Mouse (Mus musculus): Measurements from ENCODE around the gene Alcam. TPM values are rescaled to one million over a fixed set of nuclear protein-coding genes. Genes with fewer than 3 reads are reported as not detected.

The Alcam gene
- polyA plus RNA-seq, 1 experiment = 27.7 TPM

GRCm38 (mm10) chr16:52378811-52379597 is 74.9 kb downstream of the Alcam start:
- Histone ChIP-seq H3K36me3 (ENCODE audit: control insufficient read depth, insufficient read depth) (no peaks in the 10 kb centered on the region), H3K79me2 (ENCODE audit: control insufficient read depth, insufficient read depth) (peaks cover 91% of the 10 kb centered on the region), H3ac (ENCODE audit: control insufficient read depth, insufficient read length, low read depth) (no peak overlapping the region), H3K27me3 (ENCODE audit: control insufficient read depth, insufficient read depth, insufficient read length) (no peaks in the 10 kb centered on the region), H3K4me3 (ENCODE audit: insufficient read depth, poor library complexity, severe bottlenecking) (no peak overlapping the region), H3K79me3 (ENCODE audit: low read depth) (peaks cover 42% of the 10 kb centered on the region)
- TF ChIP-seq MYOD1 (IDR thresholded peaks at IDR 0.05; ENCODE audit: control insufficient read depth, insufficient read length, low read depth) = no peak
- no peak for TF ChIP-seq FOSL1 (IDR thresholded peaks at IDR 0.05; ENCODE audit: insufficient read depth, low read length, poor library complexity, severe bottlenecking)
- TF ChIP-seq MAX (IDR thresholded peaks at IDR 0.05) = no peak
- no peak for TF ChIP-seq CEBPB (IDR thresholded peaks at IDR 0.05; ENCODE audit: low read depth)
- no peak for TF ChIP-seq CTCF (IDR thresholded peaks at IDR 0.05; ENCODE audit: control insufficient read depth, insufficient read depth, insufficient read length)

- Histone ChIP-seq H3K79me2 (ENCODE audit: control insufficient read depth, insufficient read depth) (peaks cover 81% of the 10 kb centered on the region), H3K27me3 (ENCODE audit: control insufficient read depth, insufficient read depth, insufficient read length) (no peaks in the 10 kb centered on the region)
- TF ChIP-seq USF1 (IDR thresholded peaks at IDR 0.05; ENCODE audit: low read depth) = no peak
- TF ChIP-seq CEBPB (IDR thresholded peaks at IDR 0.05; ENCODE audit: low read depth) = no peak
- no peak for TF ChIP-seq MYOG (IDR thresholded peaks at IDR 0.05; ENCODE audit: control insufficient read depth, extremely low read depth, insufficient read length)
- TF ChIP-seq MYOD1 (IDR thresholded peaks at IDR 0.05; ENCODE audit: control insufficient read depth, insufficient read length, low read depth) = peak; percentile 74
- TF ChIP-seq FOSL1 (IDR thresholded peaks at IDR 0.05; ENCODE audit: insufficient read depth, low read length, poor library complexity, severe bottlenecking) = peak; percentile 46
Observed at GRCm38 (mm10) chr16:52376827-52377226, 77.0 kb downstream of the Alcam start.

GRCm38 (mm10) chr16:52371956-52372355 is 81.9 kb downstream of the Alcam start:
- no peak overlapping the region for H3K4me3 ChIP-seq (ENCODE audit: insufficient read depth, poor library complexity, severe bottlenecking)
- no peak for TF ChIP-seq FOSL1 (IDR thresholded peaks at IDR 0.05; ENCODE audit: insufficient read depth, low read length, poor library complexity, severe bottlenecking)
- no peak for TF ChIP-seq MYOG (IDR thresholded peaks at IDR 0.05; ENCODE audit: control insufficient read depth, extremely low read depth, insufficient read length)
- no peak for TF ChIP-seq USF1 (IDR thresholded peaks at IDR 0.05; ENCODE audit: low read depth)
- TF ChIP-seq CTCF (IDR thresholded peaks at IDR 0.05; ENCODE audit: control insufficient read depth, insufficient read depth, insufficient read length) = no peak
- no peak for TF ChIP-seq MAX (IDR thresholded peaks at IDR 0.05)
- peak; percentile 20 for TF ChIP-seq CEBPB (IDR thresholded peaks at IDR 0.05; ENCODE audit: low read depth)
- TF ChIP-seq MYOD1 (IDR thresholded peaks at IDR 0.05; ENCODE audit: control insufficient read depth, insufficient read length, low read depth) = no peak

More at GRCm38 (mm10) chr16:52376827-52377226, 77.0 kb downstream of the Alcam start:
- peaks cover 43% of the 10 kb centered on the region for H3K79me3 ChIP-seq (ENCODE audit: low read depth)
- H3K36me3 ChIP-seq (ENCODE audit: control insufficient read depth, insufficient read depth) = no peaks in the 10 kb centered on the region
- H3K4me3 ChIP-seq (ENCODE audit: insufficient read depth, poor library complexity, severe bottlenecking) = no peak overlapping the region
- H3ac ChIP-seq (ENCODE audit: control insufficient read depth, insufficient read length, low read depth) = no peak overlapping the region

GRCm38 (mm10) chr16:52368521-52368920 is 85.4 kb downstream of the Alcam start:
- peaks cover 46% of the 10 kb centered on the region for H3K79me2 ChIP-seq (ENCODE audit: control insufficient read depth, insufficient read depth)
- no peak overlapping the region for H3ac ChIP-seq (ENCODE audit: control insufficient read depth, insufficient read length, low read depth)
- peaks cover 4% of the 10 kb centered on the region for H3K36me3 ChIP-seq (ENCODE audit: control insufficient read depth, insufficient read depth)
- no peaks in the 10 kb centered on the region for H3K27me3 ChIP-seq (ENCODE audit: control insufficient read depth, insufficient read depth, insufficient read length)
- TF ChIP-seq USF1 (IDR thresholded peaks at IDR 0.05; ENCODE audit: low read depth) = no peak
- TF ChIP-seq MAX (IDR thresholded peaks at IDR 0.05) = no peak
- TF ChIP-seq MYOD1 (IDR thresholded peaks at IDR 0.05; ENCODE audit: control insufficient read depth, insufficient read length, low read depth) = no peak
- TF ChIP-seq CTCF (IDR thresholded peaks at IDR 0.05; ENCODE audit: control insufficient read depth, insufficient read depth, insufficient read length) = no peak
- TF ChIP-seq FOSL1 (IDR thresholded peaks at IDR 0.05; ENCODE audit: insufficient read depth, low read length, poor library complexity, severe bottlenecking) = no peak
- no peak for TF ChIP-seq MYOG (IDR thresholded peaks at IDR 0.05; ENCODE audit: control insufficient read depth, extremely low read depth, insufficient read length)
- no peak for TF ChIP-seq CEBPB (IDR thresholded peaks at IDR 0.05; ENCODE audit: low read depth)
- H3K79me3 ChIP-seq (ENCODE audit: low read depth) = peaks cover 37% of the 10 kb centered on the region
- no peak overlapping the region for H3K4me3 ChIP-seq (ENCODE audit: insufficient read depth, poor library complexity, severe bottlenecking)

More at GRCm38 (mm10) chr16:52371956-52372355, 81.9 kb downstream of the Alcam start:
- Histone ChIP-seq H3K79me3 (ENCODE audit: low read depth) (peaks cover 35% of the 10 kb centered on the region), H3K79me2 (ENCODE audit: control insufficient read depth, insufficient read depth) (peaks cover 59% of the 10 kb centered on the region), H3K36me3 (ENCODE audit: control insufficient read depth, insufficient read depth) (no peaks in the 10 kb centered on the region), H3ac (ENCODE audit: control insufficient read depth, insufficient read length, low read depth) (no peak overlapping the region), H3K27me3 (ENCODE audit: control insufficient read depth, insufficient read depth, insufficient read length) (no peaks in the 10 kb centered on the region)

GRCm38 (mm10) chr16:52366915-52367314 is 87.0 kb downstream of the Alcam start:
- no peak overlapping the region for H3K4me3 ChIP-seq (ENCODE audit: insufficient read depth, poor library complexity, severe bottlenecking)
- no peak for TF ChIP-seq CEBPB (IDR thresholded peaks at IDR 0.05; ENCODE audit: low read depth)
- no peak for TF ChIP-seq MYOG (IDR thresholded peaks at IDR 0.05; ENCODE audit: control insufficient read depth, extremely low read depth, insufficient read length)
- TF ChIP-seq FOSL1 (IDR thresholded peaks at IDR 0.05; ENCODE audit: insufficient read depth, low read length, poor library complexity, severe bottlenecking) = no peak
- no peak for TF ChIP-seq MAX (IDR thresholded peaks at IDR 0.05)
- TF ChIP-seq CTCF (IDR thresholded peaks at IDR 0.05; ENCODE audit: control insufficient read depth, insufficient read depth, insufficient read length) = no peak
- no peak for TF ChIP-seq MYOD1 (IDR thresholded peaks at IDR 0.05; ENCODE audit: control insufficient read depth, insufficient read length, low read depth)
- TF ChIP-seq USF1 (IDR thresholded peaks at IDR 0.05; ENCODE audit: low read depth) = no peak
- H3K27me3 ChIP-seq (ENCODE audit: control insufficient read depth, insufficient read depth, insufficient read length) = no peaks in the 10 kb centered on the region
- H3K79me3 ChIP-seq (ENCODE audit: low read depth) = peaks cover 33% of the 10 kb centered on the region
- H3K79me2 ChIP-seq (ENCODE audit: control insufficient read depth, insufficient read depth) = peaks cover 52% of the 10 kb centered on the region
- H3ac ChIP-seq (ENCODE audit: control insufficient read depth, insufficient read length, low read depth) = no peak overlapping the region
- peaks cover 7% of the 10 kb centered on the region for H3K36me3 ChIP-seq (ENCODE audit: control insufficient read depth, insufficient read depth)

Measured in C2C12 (cell line).